Mouse (Mus musculus) limb, embryonic 14.5 days (tissue): ENCODE results near the gene Lonrf2. TPM values are rescaled to one million over a fixed set of nuclear protein-coding genes. Genes with fewer than 3 reads are reported as not detected.

Experiments used
- ATAC-seq: fragments of 200-750 bp; cut with Nextera tagmentation; 2 replicates; pipeline ENCODE4 v1.8.0; 2017; ENCODE audit warnings: low read depth, moderate number of reproducible peaks, moderate TSS enrichment; ENCODE audit not compliant: low FRiP score
- DNase-seq: peaks from one replicate; pipeline ENCODE4 v3.0.0-alpha.2; 2015; ENCODE audit warnings: low spot score
- H3K27ac ChIP-seq: fragments of 300-500 bp; sonication (generic); replicated peaks from 2 replicates; pipeline ENCODE4 v1.5.1; 2014; ENCODE audit warnings: low read depth, mild to moderate bottlenecking, low read length, moderate library complexity, mixed read lengths
- H3K27me3 ChIP-seq: fragments of 300-500 bp; sonication (generic); 2 replicates; pipeline ENCODE4 v1.6.1; 2014; ENCODE audit warnings: low read length, mixed read lengths; ENCODE audit not compliant: control insufficient read depth, insufficient read depth
- H3K36me3 ChIP-seq: fragments of 300-500 bp; sonication (generic); 2 replicates; pipeline ENCODE4 v1.6.1; 2014; ENCODE audit warnings: mild to moderate bottlenecking, low read length, moderate library complexity, mixed read lengths; ENCODE audit not compliant: control insufficient read depth, insufficient read depth
- H3K4me1 ChIP-seq: fragments of 300-500 bp; sonication (generic); 2 replicates; pipeline ENCODE4 v1.6.1; 2014; ENCODE audit warnings: antibody characterized with exemption, low read length, mixed read lengths; ENCODE audit not compliant: control insufficient read depth, insufficient read depth
- H3K4me2 ChIP-seq: fragments of 300-500 bp; sonication (generic); replicated peaks from 2 replicates; pipeline ENCODE4 v1.6.1; 2014; ENCODE audit warnings: low read depth, mild to moderate bottlenecking, low read length, moderate library complexity; ENCODE audit not compliant: severe bottlenecking
- H3K4me3 ChIP-seq: fragments of 300-500 bp; sonication (generic); replicated peaks from 2 replicates; pipeline ENCODE4 v1.5.1; 2014; ENCODE audit warnings: low read length
- H3K9ac ChIP-seq: fragments of 300-500 bp; sonication (generic); 2 replicates; pipeline ENCODE4 v1.6.1; 2014; ENCODE audit warnings: mild to moderate bottlenecking, low read depth, low read length, moderate library complexity; ENCODE audit not compliant: severe bottlenecking
- H3K9me3 ChIP-seq: fragments of 300-500 bp; sonication (generic); 2 replicates; pipeline ENCODE4 v1.6.1; 2016; ENCODE audit warnings: low read length; ENCODE audit not compliant: control insufficient read depth
- POLR2A ChIP-seq: fragments of 200-500 bp; IDR thresholded peaks from 2 replicates; pipeline ENCODE4 v1.8.0; 2012; ENCODE audit warnings: inconsistent platforms, mild to moderate bottlenecking, moderate library complexity, borderline replicate concordance; ENCODE audit not compliant: insufficient read depth, insufficient read length; ENCODE audit errors: extremely low read depth
- WGBS: fragments of 180-500 bp; shearing (Covaris S2); extraction: QIAGEN DNeasy Blood & Tissue Kit; methylation state at CpG from one replicate; pipeline ENCODE4 v1.1.7; 2014; 5-methylcytosine and 5-hydroxymethylcytosine counted together
- polyA plus RNA-seq, 2 experiments: library from polyadenylated mRNA; depleted of rRNA in 1 of 2; stranded (reverse) in 1 of 2; unstranded in 1 of 2; fragments of >200 nt; fragmentation: Nextera tagmentation in 1 of 2; extraction: Ambion mirVana in 1 of 2; gene quantifications; 2 replicates each; pipeline versions ENCODE4 v1.2.1 to v1.2.3; 2012 to 2014

The Lonrf2 gene
- polyA plus RNA-seq, 2 experiments = 2.7 to 6.7 TPM

DNA sequence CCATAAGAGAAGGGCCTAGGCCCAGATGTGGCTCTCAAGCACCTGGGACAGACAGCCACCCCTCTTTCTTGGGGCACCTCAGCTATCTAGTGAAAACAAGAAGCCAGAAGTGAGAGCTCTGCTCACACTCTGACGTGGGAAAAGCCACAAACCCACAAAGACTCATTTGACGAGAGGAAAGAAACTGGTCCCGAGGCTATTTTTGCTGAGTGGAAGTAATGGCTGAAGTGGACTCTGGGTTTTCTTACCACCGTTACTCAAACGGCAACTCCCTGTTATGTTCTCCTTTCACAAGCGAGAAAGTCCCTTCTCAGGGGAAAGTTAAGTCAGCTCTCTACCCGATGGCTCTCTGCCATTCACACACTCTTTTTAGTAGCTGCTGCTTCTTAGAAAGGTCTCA lies 59.0 kb downstream of the Lonrf2 start:
- H3K27ac ChIP-seq = no peak overlapping the region
- DNase-seq = no peak
- no peak overlapping the region for H3K4me3 ChIP-seq
- no peak for TF ChIP-seq POLR2A
- H3K27me3 ChIP-seq = no peaks in the 10 kb centered on the region
- H3K4me1 ChIP-seq = no peaks in the 10 kb centered on the region; the same call in 1 of the 2 replicates
- ATAC-seq = no peak
- WGBS = 44% methylated on average over 7 of the region's 7 CpGs
- H3K36me3 ChIP-seq = no peaks in the 10 kb centered on the region
- H3K4me2 ChIP-seq = no peak overlapping the region
- H3K9ac ChIP-seq = no peak overlapping the region
- peaks cover 3% of the 10 kb centered on the region; the same call in 1 of the 2 replicates for H3K9me3 ChIP-seq

DNA sequence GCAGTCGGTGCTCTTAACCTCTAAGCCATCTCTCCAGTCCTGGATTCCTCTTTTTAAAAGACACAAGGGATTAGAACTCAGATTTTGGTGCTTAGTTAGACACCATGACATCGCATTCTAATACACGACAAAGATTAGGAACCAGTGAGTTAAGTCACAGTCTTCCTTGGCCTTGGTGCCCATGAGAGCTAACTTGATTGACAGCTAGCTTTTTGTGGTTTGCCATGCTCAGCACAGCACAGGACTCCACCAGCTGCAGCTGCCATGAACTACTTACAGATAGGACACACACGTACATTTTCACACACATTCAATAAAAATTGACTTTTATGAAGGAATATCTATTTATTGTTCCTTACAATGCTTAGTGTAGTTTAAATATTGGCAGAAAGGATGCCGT lies 60.8 kb downstream of the Lonrf2 start:
- H3K4me2 ChIP-seq = no peak overlapping the region
- DNase-seq (no peak), ATAC-seq (no peak)
- H3K9ac ChIP-seq = no peak overlapping the region
- no peaks in the 10 kb centered on the region for H3K27me3 ChIP-seq
- no peaks in the 10 kb centered on the region for H3K36me3 ChIP-seq
- H3K4me1 ChIP-seq = peaks cover 4% of the 10 kb centered on the region; the same call in 1 of the 2 replicates
- TF ChIP-seq POLR2A = no peak
- peaks cover 3% of the 10 kb centered on the region; the same call in 1 of the 2 replicates for H3K9me3 ChIP-seq
- H3K27ac ChIP-seq = no peak overlapping the region
- WGBS = 87% methylated on average over 5 of the region's 5 CpGs
- no peak overlapping the region for H3K4me3 ChIP-seq

DNA sequence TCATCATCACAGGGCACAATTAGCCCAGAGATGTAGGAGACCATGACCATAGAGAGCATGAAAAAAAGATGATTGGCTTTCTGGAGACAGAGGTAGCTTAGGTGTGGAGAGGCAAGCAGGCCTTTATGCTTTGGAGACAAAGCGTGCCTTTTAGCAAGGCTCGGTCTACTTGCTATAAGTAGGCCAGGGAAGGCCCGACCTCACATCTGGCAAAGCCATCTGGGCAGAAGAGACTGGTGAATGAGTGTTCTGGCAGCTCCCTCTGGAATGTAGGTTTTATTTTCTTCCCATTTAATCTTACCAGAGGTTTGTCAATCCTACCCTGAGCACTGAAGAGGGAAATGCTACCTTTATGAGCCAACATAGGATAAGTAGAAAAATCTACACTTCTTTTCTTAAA lies 65.8 kb downstream of the Lonrf2 start:
- no peaks in the 10 kb centered on the region for H3K27me3 ChIP-seq
- peak overlapping the region; percentile 71 for H3K27ac ChIP-seq
- H3K9me3 ChIP-seq = peaks cover 3% of the 10 kb centered on the region; the same call in 1 of the 2 replicates
- H3K4me3 ChIP-seq = no peak overlapping the region
- TF ChIP-seq POLR2A = no peak
- no peaks in the 10 kb centered on the region for H3K36me3 ChIP-seq
- H3K4me2 ChIP-seq = no peak overlapping the region
- peak; percentile 28 for DNase-seq
- no peak overlapping the region for H3K9ac ChIP-seq
- 43% methylated on average over 3 of the region's 3 CpGs for WGBS
- peaks cover 45% of the 10 kb centered on the region for H3K4me1 ChIP-seq
- ATAC-seq = 0 out of 2 replicates have a peak, but pooled peaks have one; percentile 28

DNA sequence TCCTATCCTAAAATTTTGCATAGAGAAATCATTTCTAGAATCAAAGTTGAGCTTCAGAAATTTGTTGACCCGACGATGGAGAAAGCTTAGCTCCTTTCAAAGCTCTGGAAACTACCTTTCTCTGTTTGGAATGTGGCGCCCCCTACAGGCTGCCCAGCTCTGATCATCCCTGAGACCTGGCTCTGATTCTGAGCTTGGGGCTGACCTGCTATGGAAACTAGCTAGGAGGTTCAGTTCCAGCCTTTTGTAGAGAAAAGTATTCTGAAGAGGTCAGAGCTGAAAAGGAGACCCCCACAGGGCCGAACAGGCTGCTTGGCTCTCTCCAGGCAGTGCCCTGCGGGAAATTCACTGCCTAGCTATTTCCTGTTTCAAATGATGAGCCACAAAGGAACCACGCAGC lies 66.6 kb downstream of the Lonrf2 start:
- H3K4me2 ChIP-seq = no peak overlapping the region
- H3K9me3 ChIP-seq = peaks cover 3% of the 10 kb centered on the region; the same call in 1 of the 2 replicates
- peaks cover 47% of the 10 kb centered on the region for H3K4me1 ChIP-seq
- DNase-seq (peak; percentile 74), ATAC-seq (no peak)
- TF ChIP-seq POLR2A = no peak
- no peak overlapping the region for H3K4me3 ChIP-seq
- H3K9ac ChIP-seq = no peak overlapping the region
- peak overlapping the region; percentile 71 for H3K27ac ChIP-seq
- WGBS = 14% methylated on average over 6 of the region's 6 CpGs
- no peaks in the 10 kb centered on the region for H3K36me3 ChIP-seq
- H3K27me3 ChIP-seq = no peaks in the 10 kb centered on the region

DNA sequence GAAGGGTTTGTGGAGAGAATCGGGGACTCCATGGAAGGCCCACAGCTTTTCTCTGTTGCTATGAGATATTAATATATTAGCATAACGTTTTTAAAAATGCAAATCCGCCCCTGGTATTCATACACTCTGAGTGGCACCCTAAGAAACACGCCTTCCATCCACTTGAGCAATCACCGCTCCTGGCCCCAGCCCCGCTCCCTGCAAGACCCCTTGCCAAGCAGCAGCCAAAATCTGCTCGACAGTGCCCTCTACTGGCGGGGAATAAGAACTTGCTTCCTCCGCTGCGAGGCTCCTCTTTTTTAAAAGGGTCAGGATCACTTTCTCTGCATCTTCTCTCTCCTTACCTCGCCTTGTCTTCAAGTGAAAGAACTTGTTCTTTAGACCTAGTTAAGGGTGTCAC lies 68.7 kb downstream of the Lonrf2 start:
- H3K9ac ChIP-seq = no peak overlapping the region
- DNase-seq (peak; percentile 62), ATAC-seq (0 out of 2 replicates have a peak, but pooled peaks have one; percentile 16)
- peak overlapping the region; percentile 31 for H3K4me3 ChIP-seq
- peak overlapping the region; percentile 48 for H3K4me2 ChIP-seq
- H3K27ac ChIP-seq = peak overlapping the region; percentile 75
- no peaks in the 10 kb centered on the region for H3K9me3 ChIP-seq
- H3K36me3 ChIP-seq = no peaks in the 10 kb centered on the region
- no peaks in the 10 kb centered on the region for H3K27me3 ChIP-seq
- H3K4me1 ChIP-seq = peaks cover 66% of the 10 kb centered on the region
- TF ChIP-seq POLR2A = no peak
- 8% methylated on average over 11 of the region's 11 CpGs for WGBS
